Mouse (Mus musculus): Measurements from ENCODE around the gene Zfp553. TPM values are rescaled to one million over a fixed set of nuclear protein-coding genes. Genes with fewer than 3 reads are reported as not detected.
A peak's percentile ranks its signal among the peaks of the same experiment; 100 is the strongest.

The Zfp553 gene
- total and polyA plus RNA-seq, 2 experiments from 2014 or later = 33.9 to 41.0 TPM

- no peak for ATAC-seq
- no peak for TF ChIP-seq CTCF (IDR thresholded peaks at IDR 0.05; ENCODE audit: low read depth)
- WGBS = 84% methylated on average over 4 of the region's 4 CpGs
- H3K36me3 ChIP-seq (ENCODE audit: insufficient read depth, low read length) = no peaks in the 10 kb centered on the region
- H3K9me3 ChIP-seq (ENCODE audit: low read length) = no peaks in the 10 kb centered on the region
- no peaks in the 10 kb centered on the region for H3K27me3 ChIP-seq (ENCODE audit: insufficient read depth, low read length)
- DNase-seq (ENCODE audit: low spot score) = no peak
- no peak overlapping the region for H3K9ac ChIP-seq (replicated peaks; ENCODE audit: low read length)
- peaks cover 7% of the 10 kb centered on the region for H3K4me1 ChIP-seq (ENCODE audit: insufficient read depth, low read length)
- no peak overlapping the region for H3K4me2 ChIP-seq (ENCODE audit: low read depth, low read length)
- no peak overlapping the region for H3K4me3 ChIP-seq (ENCODE audit: low read length)
- H3K27ac ChIP-seq = no peak overlapping the region
Observed at GRCm38 (mm10) chr7:127210266-127210665, 22.6 kb upstream of the Zfp553 start.

DNA sequence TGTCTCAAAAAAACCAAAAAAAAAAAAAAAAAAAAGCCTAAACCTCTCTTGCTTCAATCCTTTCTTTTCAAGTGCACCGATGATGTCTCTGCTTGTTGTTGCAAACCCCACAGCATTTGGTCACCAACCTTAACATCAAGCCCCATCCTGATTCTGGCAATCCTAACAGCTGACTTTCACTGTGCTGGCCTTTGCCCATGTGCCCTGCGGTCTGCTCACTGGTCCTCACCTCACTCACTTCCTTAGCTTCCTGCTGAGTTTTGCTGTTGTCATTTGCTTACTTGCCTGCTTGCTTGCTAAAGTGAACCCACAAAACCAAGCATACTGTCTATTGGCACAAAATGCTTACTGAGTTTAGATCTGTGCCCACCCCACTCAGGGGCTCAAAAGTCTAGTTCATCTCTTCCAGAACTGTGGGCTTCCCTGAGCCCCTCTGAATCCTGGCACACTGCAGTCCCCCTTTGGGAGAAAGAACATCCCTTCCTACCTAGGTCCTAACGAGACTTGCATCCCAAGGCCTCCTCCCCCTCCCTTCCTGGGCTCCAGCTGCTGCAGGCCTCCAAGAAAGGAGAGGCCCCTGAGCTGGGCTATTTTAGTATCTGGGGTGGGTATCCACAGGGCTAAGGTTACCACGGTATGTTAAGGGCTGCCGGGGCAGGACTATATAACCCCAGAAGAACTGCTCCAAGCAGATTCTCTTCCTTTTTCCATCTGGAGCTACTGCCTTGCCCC is 21.7 kb upstream of the Zfp553 start:
- no peak overlapping the region for H3K27ac ChIP-seq
- H3K4me1 ChIP-seq (ENCODE audit: insufficient read depth, low read length) = peaks cover 7% of the 10 kb centered on the region
- no peaks in the 10 kb centered on the region for H3K36me3 ChIP-seq (ENCODE audit: insufficient read depth, low read length)
- no peaks in the 10 kb centered on the region for H3K27me3 ChIP-seq (ENCODE audit: insufficient read depth, low read length)
- TF ChIP-seq CTCF (IDR thresholded peaks at IDR 0.05; ENCODE audit: low read depth) = no peak
- ATAC-seq (no peak), DNase-seq (ENCODE audit: low spot score) (no peak)
- no peak overlapping the region for H3K4me2 ChIP-seq (ENCODE audit: low read depth, low read length)
- no peak overlapping the region for H3K9ac ChIP-seq (replicated peaks; ENCODE audit: low read length)
- no peak overlapping the region for H3K4me3 ChIP-seq (ENCODE audit: low read length)
- 69% methylated on average over 5 of the region's 5 CpGs for WGBS
- no peaks in the 10 kb centered on the region for H3K9me3 ChIP-seq (ENCODE audit: low read length)

DNA sequence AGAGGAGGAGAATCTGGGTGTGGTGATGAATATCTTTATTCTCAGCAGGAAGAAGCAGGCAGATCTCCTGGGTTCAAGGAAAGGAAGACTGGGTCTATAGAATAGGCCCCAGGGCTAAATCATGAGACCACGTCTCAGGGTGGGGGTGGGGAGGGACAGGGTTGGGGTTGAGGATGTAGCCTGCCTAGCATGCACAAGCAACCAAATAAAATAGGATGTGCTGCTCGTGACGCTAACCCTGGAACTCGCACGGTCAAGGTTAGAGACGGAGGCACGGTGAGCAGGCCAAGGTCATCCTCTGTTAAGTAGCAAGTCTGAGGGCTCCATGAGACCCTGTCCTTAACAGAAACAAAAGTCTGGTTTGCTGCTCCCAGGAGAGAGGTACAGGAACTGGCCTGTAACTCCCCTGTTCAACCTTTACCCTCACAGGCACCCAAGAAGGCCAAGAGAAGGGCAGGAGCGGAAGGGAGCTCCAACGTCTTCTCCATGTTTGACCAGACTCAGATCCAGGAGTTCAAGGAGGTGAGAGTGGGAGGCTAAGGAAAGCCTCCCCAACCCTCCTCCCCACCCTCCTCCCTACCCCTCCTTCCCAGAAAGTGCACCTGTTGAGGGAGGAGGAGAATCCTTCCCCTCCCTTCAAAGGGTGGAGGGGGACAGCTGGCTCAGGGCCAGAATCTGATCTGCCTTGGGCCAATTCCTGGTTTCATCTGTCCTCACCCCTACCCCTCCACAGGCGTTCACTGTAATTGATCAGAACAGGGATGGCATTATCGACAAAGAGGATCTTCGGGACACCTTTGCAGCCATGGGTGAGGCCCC is 20.2 kb upstream of the Zfp553 start:
- TF ChIP-seq CTCF (IDR thresholded peaks at IDR 0.05; ENCODE audit: low read depth) = no peak
- H3K4me3 ChIP-seq (ENCODE audit: low read length) = no peak overlapping the region
- no peak overlapping the region for H3K9ac ChIP-seq (replicated peaks; ENCODE audit: low read length)
- H3K27ac ChIP-seq = no peak overlapping the region
- ATAC-seq (no peak), DNase-seq (ENCODE audit: low spot score) (no peak)
- H3K4me2 ChIP-seq (ENCODE audit: low read depth, low read length) = no peak overlapping the region
- H3K36me3 ChIP-seq (ENCODE audit: insufficient read depth, low read length) = no peaks in the 10 kb centered on the region
- H3K9me3 ChIP-seq (ENCODE audit: low read length) = no peaks in the 10 kb centered on the region
- 93% methylated on average over 12 of the region's 12 CpGs for WGBS
- H3K4me1 ChIP-seq (ENCODE audit: insufficient read depth, low read length) = no peaks in the 10 kb centered on the region
- H3K27me3 ChIP-seq (ENCODE audit: insufficient read depth, low read length) = no peaks in the 10 kb centered on the region

- DNase-seq (ENCODE audit: low spot score) = peak; percentile 42
- no peak overlapping the region for H3K9ac ChIP-seq (replicated peaks; ENCODE audit: low read length)
- H3K4me3 ChIP-seq (ENCODE audit: low read length) = no peak overlapping the region
- WGBS = 41% methylated on average over 7 of the region's 7 CpGs
- no peaks in the 10 kb centered on the region for H3K36me3 ChIP-seq (ENCODE audit: insufficient read depth, low read length)
- H3K9me3 ChIP-seq (ENCODE audit: low read length) = no peaks in the 10 kb centered on the region
- H3K27ac ChIP-seq = no peak overlapping the region
- H3K4me2 ChIP-seq (ENCODE audit: low read depth, low read length) = no peak overlapping the region
- TF ChIP-seq CTCF (IDR thresholded peaks at IDR 0.05; ENCODE audit: low read depth) = peak; percentile 71
- H3K4me1 ChIP-seq (ENCODE audit: insufficient read depth, low read length) = no peaks in the 10 kb centered on the region
- ATAC-seq = no peak
- H3K27me3 ChIP-seq (ENCODE audit: insufficient read depth, low read length) = no peaks in the 10 kb centered on the region
Observed at GRCm38 (mm10) chr7:127213485-127213884, 19.4 kb upstream of the Zfp553 start.

DNA sequence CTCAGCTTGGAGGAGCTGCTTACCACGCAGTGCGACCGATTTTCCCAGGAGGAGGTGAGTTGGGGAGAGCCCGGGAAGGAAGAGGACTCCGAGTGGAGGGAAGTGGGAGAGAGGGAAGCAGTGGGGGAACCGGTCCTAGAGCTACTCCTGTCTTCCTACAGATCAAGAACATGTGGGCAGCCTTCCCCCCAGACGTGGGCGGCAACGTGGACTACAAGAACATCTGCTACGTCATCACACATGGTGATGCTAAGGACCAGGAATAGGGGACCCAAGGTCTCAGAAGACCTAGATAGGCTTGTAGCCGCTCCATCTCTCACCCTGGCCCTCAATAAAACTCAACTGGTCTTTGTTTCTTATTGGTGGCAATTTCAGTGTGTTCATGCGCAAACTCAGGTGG is 18.9 kb upstream of the Zfp553 start:
- no peaks in the 10 kb centered on the region for H3K9me3 ChIP-seq (ENCODE audit: low read length)
- DNase-seq (ENCODE audit: low spot score) (no peak), ATAC-seq (no peak)
- no peak for TF ChIP-seq CTCF (IDR thresholded peaks at IDR 0.05; ENCODE audit: low read depth)
- H3K27me3 ChIP-seq (ENCODE audit: insufficient read depth, low read length) = no peaks in the 10 kb centered on the region
- H3K4me2 ChIP-seq (ENCODE audit: low read depth, low read length) = no peak overlapping the region
- H3K9ac ChIP-seq (replicated peaks; ENCODE audit: low read length) = no peak overlapping the region
- H3K27ac ChIP-seq = no peak overlapping the region
- WGBS = 53% methylated on average over 12 of the region's 12 CpGs
- H3K4me3 ChIP-seq (ENCODE audit: low read length) = no peak overlapping the region
- H3K4me1 ChIP-seq (ENCODE audit: insufficient read depth, low read length) = no peaks in the 10 kb centered on the region
- no peaks in the 10 kb centered on the region for H3K36me3 ChIP-seq (ENCODE audit: insufficient read depth, low read length)

DNA sequence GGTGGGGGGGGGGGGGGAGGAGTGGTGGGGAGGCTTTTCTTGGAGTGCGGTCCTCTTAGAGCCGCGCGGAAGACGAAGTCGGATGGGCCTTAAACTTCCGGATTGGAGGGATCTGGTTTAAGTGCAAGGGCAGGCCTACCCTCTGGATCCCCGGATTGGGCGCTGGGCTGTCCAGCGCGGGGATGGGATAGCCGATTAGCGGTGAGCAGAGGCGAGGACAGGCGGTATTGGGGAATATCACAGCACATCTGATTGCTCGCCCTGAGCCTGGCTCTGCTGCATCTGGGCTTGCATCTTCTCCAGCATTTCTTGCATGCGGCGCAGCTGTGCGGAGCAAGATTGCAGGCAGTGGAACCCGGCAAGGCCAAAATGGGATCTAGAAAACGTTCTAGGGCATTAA is 18.3 kb upstream of the Zfp553 start:
- Histone ChIP-seq H3K9ac (replicated peaks; ENCODE audit: low read length) (no peak overlapping the region; the same call in 1 of the 2 replicates), H3K36me3 (ENCODE audit: insufficient read depth, low read length) (no peaks in the 10 kb centered on the region), H3K4me3 (ENCODE audit: low read length) (no peak overlapping the region), H3K4me1 (ENCODE audit: insufficient read depth, low read length) (no peaks in the 10 kb centered on the region), H3K9me3 (ENCODE audit: low read length) (no peaks in the 10 kb centered on the region), H3K27me3 (ENCODE audit: insufficient read depth, low read length) (no peaks in the 10 kb centered on the region), H3K4me2 (ENCODE audit: low read depth, low read length) (peak overlapping the region; percentile 38), H3K27ac (no peak overlapping the region)
- 43% methylated on average over 21 of the region's 21 CpGs for WGBS
- DNase-seq (ENCODE audit: low spot score) (no peak), ATAC-seq (no peak)
- no peak for TF ChIP-seq CTCF (IDR thresholded peaks at IDR 0.05; ENCODE audit: low read depth)
